Mouse (Mus musculus): ENCODE measurements around the gene Olfr661. TPM values are rescaled to one million over a fixed set of nuclear protein-coding genes. Genes with fewer than 3 reads are reported as not detected.

Gene Olfr661
- total RNA-seq (2023), result not detected

GRCm38 (mm10) chr7:104686201-104686600 is at the start of gene Olfr661:
TSS of gene Olfr661 (plus strand) at chr7:104686501.

GRCm38 (mm10) chr7:104646841-104647482 is 39.3 kb upstream of the Olfr661 start, which contains the start of gene Olfr658:
TSS of gene Olfr658 (minus strand) at chr7:104647305.

GRCm38 (mm10) chr7:104666453-104666852 is 19.8 kb upstream of the Olfr661 start, which contains the start of gene Olfr659:
TSS of gene Olfr659 (plus strand) at chr7:104666753.

Other genes starting within 250 kb of the Olfr661 start
- 100 to 1,000 TPM in 1 of 2 experiments, 10 to 100 TPM in 1; 79.4 to 109 TPM for gene Trim30a, start 221.3 kb upstream of the Olfr661 start, total RNA-seq (2023)
- 10 to 100 TPM; 16.1 to 30.2 TPM for gene Trim30d, start 178.7 kb upstream of the Olfr661 start, total RNA-seq (2023)
- not detected for gene Olfr651, start 136.4 kb upstream of the Olfr661 start, total RNA-seq (2023)
- gene Olfr652, start 125.6 kb upstream of the Olfr661 start, total RNA-seq (2023), result not detected
- gene Olfr653, start 109.2 kb upstream of the Olfr661 start, total RNA-seq (2023), result not detected
- not detected for gene Olfr654, start 99.5 kb upstream of the Olfr661 start, total RNA-seq (2023)
- gene Olfr655, start 84.7 kb upstream of the Olfr661 start, total RNA-seq (2023), result not detected
- gene Olfr656, start 72.5 kb upstream of the Olfr661 start, total RNA-seq (2023), result under 1 TPM; 0.12 TPM
- not detected for gene Olfr657, start 61.7 kb upstream of the Olfr661 start, total RNA-seq (2023)
- not detected for gene Olfr658, start 39.2 kb upstream of the Olfr661 start, total RNA-seq (2023)
- gene Olfr659, start 19.7 kb upstream of the Olfr661 start, total RNA-seq (2023), result not detected
- not detected for gene Usp17le, start 91.0 kb downstream of the Olfr661 start, total RNA-seq (2023)
- not detected for gene Usp17lb, start 156.1 kb downstream of the Olfr661 start, total RNA-seq (2023)
- gene Usp17la, start 170.5 kb downstream of the Olfr661 start, total RNA-seq (2023), result not detected
- gene Olfr665, start 191.5 kb downstream of the Olfr661 start, total RNA-seq (2023), result not detected
- gene Olfr666, start 209.5 kb downstream of the Olfr661 start, total RNA-seq (2023), result not detected
- not detected for gene Olfr667, start 235.0 kb downstream of the Olfr661 start, total RNA-seq (2023)
- not detected for gene Olfr668, start 241.6 kb downstream of the Olfr661 start, total RNA-seq (2023)
- not detected for gene Olfr669, start 247.7 kb downstream of the Olfr661 start, total RNA-seq (2023)

All from B cell, adult 67 days (primary cell).